Mouse (Mus musculus) thymus, adult 2 months (tissue): Measurements from ENCODE around the gene Krt9.

Experiments used
- CTCF ChIP-seq: fragments of 200-500 bp; IDR thresholded peaks from 2 replicates; pipeline ENCODE4 v1.5.1; 2012; ENCODE audit warnings: mild to moderate bottlenecking, control low read depth, low read length, moderate library complexity, borderline replicate concordance; ENCODE audit not compliant: control insufficient read depth, poor library complexity, insufficient read depth; ENCODE audit errors: extremely low read depth
- POLR2A ChIP-seq: fragments of 200-500 bp; IDR thresholded peaks from 2 replicates; pipeline ENCODE4 v1.6.1; 2012; ENCODE audit warnings: mild to moderate bottlenecking, low read length, control low read depth, moderate library complexity; ENCODE audit not compliant: control insufficient read depth, poor library complexity, insufficient read depth; ENCODE audit errors: extremely low read depth

DNA sequence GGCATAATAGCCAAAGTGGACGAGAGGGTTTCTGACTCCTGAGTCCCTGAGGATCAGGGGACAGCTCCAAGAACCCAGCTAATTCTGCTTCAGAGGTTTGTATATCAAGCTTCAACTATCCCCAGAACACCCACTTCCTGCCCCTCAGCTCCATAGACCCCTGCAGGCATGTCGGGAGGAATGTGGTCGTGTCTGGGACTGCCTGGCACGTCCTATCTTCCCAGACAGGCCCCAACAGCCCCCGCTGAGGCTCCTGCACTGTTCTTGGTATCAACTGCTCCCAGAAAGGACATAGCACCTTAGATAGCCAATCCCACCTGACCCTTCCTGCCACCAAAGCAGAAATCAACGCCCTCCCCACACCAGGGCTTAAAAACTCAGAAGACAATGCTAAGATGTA lies 15.5 kb upstream of the Krt9 start:
- TF ChIP-seq POLR2A, result no peak
- TF ChIP-seq CTCF, result no peak
